Mouse (Mus musculus): ENCODE measurements around the gene Lypd6b. TPM values are rescaled to one million over a fixed set of nuclear protein-coding genes. Genes with fewer than 3 reads are reported as not detected.

The Lypd6b gene
- total RNA-seq, 1 experiment from 2014 or later: 4.7 TPM

- ATAC-seq (replicated peaks; ENCODE audit: low read depth, poor library complexity, severe bottlenecking): no peak
Observed at GRCm38 (mm10) chr2:49815696-49816320, 28.3 kb downstream of the Lypd6b start.

- no peak for ATAC-seq (replicated peaks; ENCODE audit: low read depth, poor library complexity, severe bottlenecking)
Observed at GRCm38 (mm10) chr2:49816549-49816948, 29.1 kb downstream of the Lypd6b start.

GRCm38 (mm10) chr2:49817151-49817550 lies 29.7 kb downstream of the Lypd6b start:
- ATAC-seq (replicated peaks; ENCODE audit: low read depth, poor library complexity, severe bottlenecking): no peak

- ATAC-seq (replicated peaks; ENCODE audit: low read depth, poor library complexity, severe bottlenecking): no peak
Observed at GRCm38 (mm10) chr2:49818126-49818525, 30.6 kb downstream of the Lypd6b start.

GRCm38 (mm10) chr2:49822312-49822711 lies 34.8 kb downstream of the Lypd6b start:
- ATAC-seq (replicated peaks; ENCODE audit: low read depth, poor library complexity, severe bottlenecking): no peak

GRCm38 (mm10) chr2:49825588-49825987 lies 38.1 kb downstream of the Lypd6b start:
- ATAC-seq (replicated peaks; ENCODE audit: low read depth, poor library complexity, severe bottlenecking): no peak

- no peak for ATAC-seq (replicated peaks; ENCODE audit: low read depth, poor library complexity, severe bottlenecking)
Observed at GRCm38 (mm10) chr2:49827756-49828155, 40.3 kb downstream of the Lypd6b start.

- ATAC-seq (replicated peaks; ENCODE audit: low read depth, poor library complexity, severe bottlenecking): no peak
Observed at GRCm38 (mm10) chr2:49830369-49830768, 42.9 kb downstream of the Lypd6b start.

GRCm38 (mm10) chr2:49832277-49832803 lies 44.9 kb downstream of the Lypd6b start:
- ATAC-seq (replicated peaks; ENCODE audit: low read depth, poor library complexity, severe bottlenecking): no peak

- no peak for ATAC-seq (replicated peaks; ENCODE audit: low read depth, poor library complexity, severe bottlenecking)
Observed at GRCm38 (mm10) chr2:49837454-49838059, 50.1 kb downstream of the Lypd6b start.

GRCm38 (mm10) chr2:49838611-49839010 lies 51.1 kb downstream of the Lypd6b start:
- ATAC-seq (replicated peaks; ENCODE audit: low read depth, poor library complexity, severe bottlenecking): no peak

- peak; percentile 76 for ATAC-seq (replicated peaks; ENCODE audit: low read depth, poor library complexity, severe bottlenecking)
Observed at GRCm38 (mm10) chr2:49840573-49840972, 53.1 kb downstream of the Lypd6b start.

- ATAC-seq (replicated peaks; ENCODE audit: low read depth, poor library complexity, severe bottlenecking): no peak
Observed at GRCm38 (mm10) chr2:49841089-49841488, 53.6 kb downstream of the Lypd6b start.

GRCm38 (mm10) chr2:49845104-49845503 lies 57.6 kb downstream of the Lypd6b start:
- no peak for ATAC-seq (replicated peaks; ENCODE audit: low read depth, poor library complexity, severe bottlenecking)

GRCm38 (mm10) chr2:49846097-49846496 lies 58.6 kb downstream of the Lypd6b start:
- ATAC-seq (replicated peaks; ENCODE audit: low read depth, poor library complexity, severe bottlenecking): peak; percentile 66; the same call in 1 of the 2 replicates

- no peak for ATAC-seq (replicated peaks; ENCODE audit: low read depth, poor library complexity, severe bottlenecking)
Observed at GRCm38 (mm10) chr2:49846880-49847279, 59.4 kb downstream of the Lypd6b start.

- peak; percentile 55 for ATAC-seq (replicated peaks; ENCODE audit: low read depth, poor library complexity, severe bottlenecking)
Observed at GRCm38 (mm10) chr2:49847831-49848230, 60.3 kb downstream of the Lypd6b start.

GRCm38 (mm10) chr2:49849771-49850170 lies 62.3 kb downstream of the Lypd6b start:
- ATAC-seq (replicated peaks; ENCODE audit: low read depth, poor library complexity, severe bottlenecking): no peak

- no peak for ATAC-seq (replicated peaks; ENCODE audit: low read depth, poor library complexity, severe bottlenecking)
Observed at GRCm38 (mm10) chr2:49851977-49852376, 64.5 kb downstream of the Lypd6b start.

GRCm38 (mm10) chr2:49856161-49856564 lies 68.7 kb downstream of the Lypd6b start:
- ATAC-seq (replicated peaks; ENCODE audit: low read depth, poor library complexity, severe bottlenecking): no peak

- ATAC-seq (replicated peaks; ENCODE audit: low read depth, poor library complexity, severe bottlenecking): no peak
Observed at GRCm38 (mm10) chr2:49856584-49856983, 69.1 kb downstream of the Lypd6b start.
